Mouse (Mus musculus): ENCODE results near the gene Hoxd8. TPM values are rescaled to one million over a fixed set of nuclear protein-coding genes. Genes with fewer than 3 reads are reported as not detected.

The Hoxd8 gene
- polyA plus RNA-seq, 1 experiment from 2014 or later, result not detected

- no peak overlapping the region for H3K4me3 ChIP-seq (ENCODE audit: inconsistent target)
- no peak overlapping the region for H3K27ac ChIP-seq
- WGBS (ENCODE audit: missing documents), result 12% methylated on average over 57 of the region's 58 CpGs
- no peaks in the 10 kb centered on the region for H3K79me2 ChIP-seq (ENCODE audit: inconsistent target)
- H3K36me3 ChIP-seq (ENCODE audit: inconsistent target), result no peaks in the 10 kb centered on the region
Observed at GRCm38 (mm10) chr2:74746298-74746921, 42.0 kb downstream of the Hoxd8 start.

- WGBS (ENCODE audit: missing documents), result 14% methylated on average over 24 of the region's 24 CpGs
- Histone ChIP-seq H3K4me3 (ENCODE audit: inconsistent target) (no peak overlapping the region), H3K79me2 (ENCODE audit: inconsistent target) (no peaks in the 10 kb centered on the region), H3K36me3 (ENCODE audit: inconsistent target) (no peaks in the 10 kb centered on the region), H3K27ac (no peak overlapping the region)
Observed at GRCm38 (mm10) chr2:74747006-74747405, 42.6 kb downstream of the Hoxd8 start.

- 40% methylated on average over 11 of the region's 11 CpGs for WGBS (ENCODE audit: missing documents)
- Histone ChIP-seq H3K4me3 (ENCODE audit: inconsistent target) (no peak overlapping the region), H3K27ac (no peak overlapping the region), H3K79me2 (ENCODE audit: inconsistent target) (no peaks in the 10 kb centered on the region), H3K36me3 (ENCODE audit: inconsistent target) (no peaks in the 10 kb centered on the region)
Observed at GRCm38 (mm10) chr2:74747661-74748141, 43.3 kb downstream of the Hoxd8 start.

GRCm38 (mm10) chr2:74748436-74748995 is 44.1 kb downstream of the Hoxd8 start:
- WGBS (ENCODE audit: missing documents), result 24% methylated on average over 9 of the region's 9 CpGs
- Histone ChIP-seq H3K79me2 (ENCODE audit: inconsistent target) (no peaks in the 10 kb centered on the region), H3K36me3 (ENCODE audit: inconsistent target) (no peaks in the 10 kb centered on the region), H3K4me3 (ENCODE audit: inconsistent target) (no peak overlapping the region), H3K27ac (no peak overlapping the region)

DNA sequence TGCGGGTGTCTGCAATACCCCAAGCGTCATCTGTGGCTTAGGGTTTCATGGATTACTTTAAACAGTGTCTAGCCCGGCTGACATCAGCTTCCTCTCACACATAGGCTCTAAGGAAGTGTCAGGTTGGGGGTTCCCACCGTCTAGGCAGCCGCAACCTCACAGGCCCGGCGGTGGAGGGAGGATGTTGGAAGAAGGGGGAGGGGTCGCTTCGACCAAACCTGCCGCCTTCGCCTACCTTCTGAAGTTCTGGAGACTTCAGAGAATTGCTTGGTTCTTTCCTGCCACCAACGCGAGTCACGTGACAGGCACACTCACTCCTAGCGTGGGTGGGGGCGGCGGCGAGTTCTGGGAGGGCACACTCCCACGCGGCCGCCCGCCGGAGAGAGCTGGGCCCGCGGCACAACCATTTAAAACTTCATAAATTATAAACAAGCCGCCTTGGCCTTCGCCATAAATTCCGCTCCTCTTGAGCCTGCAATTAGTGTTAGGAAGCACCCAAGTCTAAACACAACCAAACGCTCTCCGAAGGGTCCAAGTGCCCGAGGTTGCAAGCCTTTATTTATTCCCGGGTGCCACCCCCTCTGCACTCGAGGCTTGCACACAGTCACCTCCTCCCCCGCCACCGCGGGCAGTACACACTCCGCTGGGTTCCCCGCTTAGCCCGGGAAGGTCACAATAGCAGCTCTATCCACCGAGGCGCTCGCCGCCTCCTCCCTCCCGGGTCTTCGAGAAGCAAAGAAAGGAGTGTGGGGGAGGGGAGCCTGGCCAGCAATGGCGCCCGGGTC is 45.1 kb downstream of the Hoxd8 start:
- Histone ChIP-seq H3K4me3 (ENCODE audit: inconsistent target) (no peak overlapping the region), H3K36me3 (ENCODE audit: inconsistent target) (no peaks in the 10 kb centered on the region)
- WGBS (ENCODE audit: missing documents), result 5% methylated on average over 34 of the region's 47 CpGs

GRCm38 (mm10) chr2:74750731-74751250 is 46.4 kb downstream of the Hoxd8 start:
- H3K27ac ChIP-seq, result no peak overlapping the region
- no peaks in the 10 kb centered on the region for H3K36me3 ChIP-seq (ENCODE audit: inconsistent target)
- H3K79me2 ChIP-seq (ENCODE audit: inconsistent target), result no peaks in the 10 kb centered on the region
- no peak overlapping the region for H3K4me3 ChIP-seq (ENCODE audit: inconsistent target)
- WGBS (ENCODE audit: missing documents), result 57% methylated on average over 5 of the region's 5 CpGs

More for the DNA sequence above, 45.1 kb downstream of the Hoxd8 start:
- Histone ChIP-seq H3K79me2 (ENCODE audit: inconsistent target) (no peaks in the 10 kb centered on the region), H3K27ac (no peak overlapping the region)

GRCm38 (mm10) chr2:74751861-74752260 is 47.4 kb downstream of the Hoxd8 start:
- H3K27ac ChIP-seq, result no peak overlapping the region
- H3K36me3 ChIP-seq (ENCODE audit: inconsistent target), result no peaks in the 10 kb centered on the region
- WGBS (ENCODE audit: missing documents), result 64% methylated on average over 1 of the region's 1 CpGs
- H3K4me3 ChIP-seq (ENCODE audit: inconsistent target), result no peak overlapping the region
- no peaks in the 10 kb centered on the region for H3K79me2 ChIP-seq (ENCODE audit: inconsistent target)

DNA sequence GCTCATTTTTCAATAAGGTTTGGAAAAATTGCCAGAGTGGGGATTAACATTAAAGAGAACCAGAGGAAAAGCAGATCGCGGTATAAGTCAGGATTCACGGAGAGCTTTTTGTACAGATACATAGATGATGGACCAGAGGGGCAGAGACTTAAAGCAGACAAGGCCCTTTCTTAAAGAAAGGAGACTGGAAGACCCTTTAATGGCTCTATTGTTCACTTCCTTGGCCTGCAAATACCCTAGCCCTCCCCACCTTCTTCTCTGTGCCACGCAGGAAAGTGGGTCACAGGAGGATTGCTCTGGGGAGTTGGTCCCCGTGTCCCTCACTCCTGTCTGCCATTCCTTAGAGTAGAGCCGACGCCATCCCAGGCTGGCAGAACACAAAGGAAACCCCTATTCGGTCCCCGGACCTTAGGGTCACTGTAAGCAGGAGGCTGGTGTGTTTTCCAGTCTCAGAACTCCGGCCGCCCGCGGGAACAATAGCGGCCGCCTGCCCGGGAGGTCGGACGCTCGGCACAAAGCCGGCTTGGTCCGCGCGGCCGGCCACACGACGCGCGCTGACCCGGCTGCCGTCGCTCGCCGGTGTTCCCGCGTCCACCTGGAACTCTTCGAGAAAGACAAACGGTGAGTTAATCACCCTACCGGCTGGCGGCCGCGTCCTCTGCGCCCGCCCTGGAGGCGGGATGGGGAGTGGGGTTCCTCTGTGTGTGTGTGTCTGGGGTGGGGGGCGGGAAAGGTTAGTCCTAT is 48.2 kb downstream of the Hoxd8 start:
- H3K27ac ChIP-seq, result no peak overlapping the region
- 6% methylated on average over 35 of the region's 45 CpGs for WGBS (ENCODE audit: missing documents)
- H3K79me2 ChIP-seq (ENCODE audit: inconsistent target), result no peaks in the 10 kb centered on the region
- no peaks in the 10 kb centered on the region for H3K36me3 ChIP-seq (ENCODE audit: inconsistent target)
- H3K4me3 ChIP-seq (ENCODE audit: inconsistent target), result no peak overlapping the region

GRCm38 (mm10) chr2:74753175-74753523 is 48.7 kb downstream of the Hoxd8 start:
- Histone ChIP-seq H3K79me2 (ENCODE audit: inconsistent target) (no peaks in the 10 kb centered on the region), H3K36me3 (ENCODE audit: inconsistent target) (no peaks in the 10 kb centered on the region), H3K27ac (no peak overlapping the region), H3K4me3 (ENCODE audit: inconsistent target) (no peak overlapping the region)
- WGBS (ENCODE audit: missing documents), result 1% methylated on average over 24 of the region's 25 CpGs

DNA sequence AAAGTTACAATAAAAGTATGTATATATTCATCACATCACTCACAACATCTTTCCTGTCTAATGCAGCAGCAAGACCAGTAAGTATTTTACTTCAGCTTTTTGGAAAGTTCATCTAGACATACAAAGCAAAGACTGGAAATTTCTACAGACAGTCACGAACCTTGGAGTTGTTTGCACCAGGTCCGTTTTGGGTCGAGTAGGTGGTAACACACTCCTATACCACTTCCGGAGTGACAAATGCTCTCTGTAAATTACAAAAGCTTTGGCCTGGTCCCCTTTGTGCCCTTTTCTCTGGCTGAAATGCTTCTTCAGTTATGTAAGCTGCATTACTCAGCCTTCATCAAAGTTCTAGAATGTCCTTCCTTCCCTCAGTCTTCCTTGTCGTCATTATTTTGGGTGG is 49.3 kb downstream of the Hoxd8 start:
- Histone ChIP-seq H3K79me2 (ENCODE audit: inconsistent target) (no peaks in the 10 kb centered on the region), H3K4me3 (ENCODE audit: inconsistent target) (no peak overlapping the region), H3K27ac (no peak overlapping the region), H3K36me3 (ENCODE audit: inconsistent target) (no peaks in the 10 kb centered on the region)
- WGBS (ENCODE audit: missing documents), result 12% methylated on average over 5 of the region's 5 CpGs

Other genes starting within 250 kb of the Hoxd8 start
- 7.5 to 17.7 TPM (median 10.7 TPM) in 3 replicates for gene Lnpk, start 125.2 kb upstream of the Hoxd8 start, polyA plus RNA-seq (2018)
- gene Evx2, start 45.1 kb upstream of the Hoxd8 start, polyA plus RNA-seq (2018), result not detected in 3 replicates
- not detected in 3 replicates for gene Hoxd13, start 36.3 kb upstream of the Hoxd8 start, polyA plus RNA-seq (2018)
- gene Hoxd12, start 29.6 kb upstream of the Hoxd8 start, polyA plus RNA-seq (2018), result not detected in 3 replicates
- not detected in 3 replicates for gene Hoxd11, start 25.1 kb upstream of the Hoxd8 start, polyA plus RNA-seq (2018)
- gene Hoxd10, start 12.7 kb upstream of the Hoxd8 start, polyA plus RNA-seq (2018), result not detected in 3 replicates
- not detected in 3 replicates for gene Hoxd9, start 6.9 kb upstream of the Hoxd8 start, polyA plus RNA-seq (2018)
- not detected in 3 replicates for gene Hoxd3, start 7.3 kb downstream of the Hoxd8 start, polyA plus RNA-seq (2018)
- not detected in 3 replicates for gene Hoxd4, start 7.3 kb downstream of the Hoxd8 start, polyA plus RNA-seq (2018)
- not detected in 3 replicates for gene Gm28230, start 22.1 kb downstream of the Hoxd8 start, polyA plus RNA-seq (2018)
- not detected in 3 replicates for gene Hoxd1, start 58.4 kb downstream of the Hoxd8 start, polyA plus RNA-seq (2018)
- gene Mtx2, start 121.2 kb downstream of the Hoxd8 start, polyA plus RNA-seq (2018), result 19.1 to 26.2 TPM (median 22.2 TPM) in 3 replicates

Data from macrophage (primary cell).